Mouse (Mus musculus) neural tube, embryonic 14.5 days (tissue): ENCODE measurements around the gene Rassf5. TPM values are rescaled to one million over a fixed set of nuclear protein-coding genes. Genes with fewer than 3 reads are reported as not detected.

ENCODE experiments used
- ATAC-seq: fragments of 200-750 bp; cut with Nextera tagmentation; 2 replicates; pipeline ENCODE4 v1.8.0; 2017; ENCODE audit warnings: low read depth, mild to moderate bottlenecking, moderate TSS enrichment, moderate library complexity
- H3K27ac ChIP-seq: fragments of 300-500 bp; sonication (generic); 2 replicates; pipeline ENCODE4 v1.5.1; 2014; ENCODE audit warnings: low read depth, mild to moderate bottlenecking, control low read depth, low read length, moderate library complexity, mixed read lengths
- H3K27me3 ChIP-seq: fragments of 300-500 bp; sonication (generic); 2 replicates; pipeline ENCODE4 v1.6.1; 2014; ENCODE audit warnings: low read length; ENCODE audit not compliant: control insufficient read depth, insufficient read depth
- H3K36me3 ChIP-seq: fragments of 300-500 bp; sonication (generic); 2 replicates; pipeline ENCODE4 v1.6.1; 2014; ENCODE audit warnings: low read length, mixed read lengths; ENCODE audit not compliant: control insufficient read depth, insufficient read depth
- H3K4me1 ChIP-seq: fragments of 300-500 bp; sonication (generic); 2 replicates; pipeline ENCODE4 v1.6.1; 2014; ENCODE audit warnings: low read length; ENCODE audit not compliant: control insufficient read depth, insufficient read depth
- H3K4me2 ChIP-seq: fragments of 300-500 bp; sonication (generic); 2 replicates; pipeline ENCODE4 v1.6.1; 2014; ENCODE audit warnings: mild to moderate bottlenecking, low read depth, low read length, control low read depth
- H3K4me3 ChIP-seq: fragments of 300-500 bp; sonication (generic); 2 replicates; pipeline ENCODE4 v1.5.1; 2014; ENCODE audit warnings: low read depth, low read length, control low read depth, mixed read lengths
- H3K9ac ChIP-seq: fragments of 300-500 bp; sonication (generic); replicated peaks from 2 replicates; pipeline ENCODE4 v1.6.1; 2014; ENCODE audit warnings: low read depth, mild to moderate bottlenecking, control low read depth, low read length, mixed read lengths
- H3K9me3 ChIP-seq: fragments of 300-500 bp; sonication (generic); 2 replicates; pipeline ENCODE4 v1.6.1; 2016; ENCODE audit warnings: low read length; ENCODE audit not compliant: control insufficient read depth
- WGBS: fragments of 180-500 bp; shearing (Covaris S2); extraction: QIAGEN DNeasy Blood & Tissue Kit; methylation state at CpG from one replicate; pipeline ENCODE4 v1.1.7; 2014; 5-methylcytosine and 5-hydroxymethylcytosine counted together
- polyA plus RNA-seq: library from polyadenylated mRNA; unstranded; fragments of >200 nt; fragmentation: Nextera tagmentation; extraction: Ambion mirVana; gene quantifications from 2 replicates; pipeline ENCODE4 v1.2.1, GENCODE M21; 2014

Rassf5 gene
- polyA plus RNA-seq, 1 experiment from 2014 or later = 5.7 TPM

DNA sequence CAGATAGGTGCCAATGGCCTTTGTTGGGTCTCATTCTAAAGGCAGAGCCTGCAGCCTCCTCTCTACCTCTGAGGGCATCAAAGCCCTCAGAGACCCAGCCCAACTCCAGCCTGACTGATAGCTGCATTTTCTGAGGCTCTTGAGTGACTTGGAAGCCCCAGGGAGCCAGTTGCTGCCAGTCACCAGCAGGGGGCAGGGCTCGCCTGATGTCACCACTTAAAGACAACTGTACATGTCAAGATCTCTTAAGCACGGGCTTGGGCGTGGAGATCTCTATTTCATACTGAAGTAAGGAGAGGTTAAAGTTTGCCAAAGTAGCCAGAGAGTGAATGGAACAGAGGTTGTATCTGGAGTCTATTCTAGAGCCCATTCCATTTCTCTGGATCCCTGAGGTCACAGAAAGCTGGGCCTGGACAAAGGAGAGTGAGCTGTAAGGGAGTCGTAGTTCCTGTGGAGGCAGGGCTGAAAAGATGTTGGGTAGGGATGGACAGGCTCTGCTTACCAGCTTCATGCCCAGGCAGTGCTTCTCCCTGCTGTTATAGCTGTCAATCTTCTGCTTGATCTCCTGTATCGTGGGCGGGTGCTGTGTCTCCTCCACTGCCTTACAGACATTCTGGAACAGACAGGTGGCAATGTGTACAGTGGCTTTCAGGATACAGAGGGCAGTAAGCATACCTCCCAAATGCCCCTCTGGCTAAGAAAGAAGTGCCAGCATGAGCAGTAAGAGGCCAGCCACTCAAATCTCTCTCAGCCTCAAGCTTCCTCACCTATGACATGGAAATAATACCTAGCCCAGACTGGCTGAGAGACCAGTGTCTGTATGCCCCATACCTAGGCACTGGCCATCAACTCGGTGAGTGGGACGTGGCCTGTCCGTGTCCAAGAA lies 63.2 kb downstream of the Rassf5 start:
- Histone ChIP-seq H3K9ac (no peak overlapping the region), H3K9me3 (no peaks in the 10 kb centered on the region), H3K27ac (no peak overlapping the region), H3K27me3 (no peaks in the 10 kb centered on the region), H3K4me2 (no peak overlapping the region), H3K4me1 (no peaks in the 10 kb centered on the region), H3K36me3 (no peaks in the 10 kb centered on the region), H3K4me3 (no peak overlapping the region)
- peak; percentile 68 for ATAC-seq
- whole genome bisulfite sequencing = 69% methylated on average over 9 of the region's 9 CpGs

DNA sequence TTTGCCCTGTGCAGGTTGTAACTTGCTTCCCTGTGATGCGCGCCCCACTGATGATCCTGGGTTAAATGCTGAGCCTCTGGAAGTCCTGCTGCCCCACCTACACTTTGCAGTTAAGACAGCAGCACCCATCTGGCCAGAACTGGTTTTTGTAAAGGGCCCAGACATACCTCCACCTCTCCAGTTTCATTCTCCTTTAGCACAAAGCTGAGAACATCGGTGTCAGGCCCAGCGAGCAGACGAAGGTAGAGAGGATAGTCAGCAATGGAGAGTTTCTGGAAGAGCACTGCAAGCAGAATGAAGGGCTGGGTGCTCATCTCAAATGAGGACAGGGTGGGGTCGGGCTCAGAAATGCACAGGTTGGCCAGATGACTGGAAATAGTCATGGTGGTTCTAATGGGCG lies 64.7 kb downstream of the Rassf5 start:
- ATAC-seq = no peak
- H3K4me2 ChIP-seq = no peak overlapping the region
- no peak overlapping the region for H3K9ac ChIP-seq
- H3K27ac ChIP-seq = no peak overlapping the region
- H3K4me3 ChIP-seq = no peak overlapping the region
- no peaks in the 10 kb centered on the region for H3K9me3 ChIP-seq
- WGBS = 98% methylated on average over 7 of the region's 7 CpGs
- peaks cover 12% of the 10 kb centered on the region; the same call in 1 of the 2 replicates for H3K36me3 ChIP-seq
- no peaks in the 10 kb centered on the region for H3K4me1 ChIP-seq
- no peaks in the 10 kb centered on the region for H3K27me3 ChIP-seq

DNA sequence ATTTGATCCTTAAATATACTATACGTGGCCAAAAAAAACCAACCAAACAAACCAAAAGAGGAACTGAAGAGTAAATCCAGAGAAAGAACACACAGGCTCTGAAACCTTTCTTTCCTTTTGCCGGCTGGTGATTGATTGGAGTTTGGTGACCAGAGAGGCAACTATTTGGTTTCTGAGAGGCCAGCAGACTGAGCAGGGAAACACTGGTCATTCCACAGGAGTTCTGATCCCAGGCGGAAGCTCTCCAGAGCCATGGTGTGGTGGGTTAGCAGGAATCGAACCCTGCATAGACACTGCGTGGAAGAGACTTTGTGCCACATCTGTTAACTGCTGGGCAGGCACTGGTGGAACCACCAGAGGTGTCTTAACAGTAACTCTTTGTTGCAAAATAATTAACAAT lies 67.0 kb downstream of the Rassf5 start:
- Histone ChIP-seq H3K4me3 (no peak overlapping the region), H3K4me1 (no peaks in the 10 kb centered on the region), H3K36me3 (peaks cover 28% of the 10 kb centered on the region), H3K27me3 (no peaks in the 10 kb centered on the region), H3K27ac (no peak overlapping the region), H3K9me3 (no peaks in the 10 kb centered on the region), H3K4me2 (no peak overlapping the region), H3K9ac (no peak overlapping the region)
- 84% methylated on average over 5 of the region's 5 CpGs for WGBS
- ATAC-seq = no peak

GRCm38 (mm10) chr1:131177249-131177648 lies 67.8 kb downstream of the Rassf5 start:
- no peaks in the 10 kb centered on the region for H3K4me1 ChIP-seq
- H3K9me3 ChIP-seq = no peaks in the 10 kb centered on the region
- no peak for ATAC-seq
- H3K4me3 ChIP-seq = no peak overlapping the region
- no peaks in the 10 kb centered on the region for H3K27me3 ChIP-seq
- H3K36me3 ChIP-seq = peaks cover 36% of the 10 kb centered on the region
- 37% methylated on average over 4 of the region's 4 CpGs for WGBS
- no peak overlapping the region for H3K9ac ChIP-seq
- no peak overlapping the region for H3K27ac ChIP-seq
- H3K4me2 ChIP-seq = no peak overlapping the region

DNA sequence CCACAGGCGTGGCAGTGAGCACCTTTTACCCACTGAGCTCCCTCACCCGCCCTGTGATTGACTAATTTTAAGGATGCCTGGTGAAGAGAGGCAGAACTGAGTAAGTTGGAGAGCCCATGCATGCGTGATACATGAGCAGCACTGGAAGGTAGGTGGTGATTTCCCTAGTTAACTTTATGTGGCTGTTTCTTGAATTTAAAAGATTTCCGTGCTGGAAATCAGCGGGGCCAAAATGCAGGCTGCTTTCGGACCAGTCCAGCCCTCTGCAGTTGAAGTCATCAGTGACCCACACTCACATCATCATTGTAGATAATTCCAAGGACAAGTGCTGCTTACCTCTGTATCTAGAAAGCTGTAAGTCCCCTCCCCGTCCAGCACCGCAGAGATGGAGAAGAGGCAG lies 69.2 kb downstream of the Rassf5 start:
- no peak overlapping the region for H3K4me2 ChIP-seq
- H3K36me3 ChIP-seq = peaks cover 50% of the 10 kb centered on the region
- no peaks in the 10 kb centered on the region for H3K9me3 ChIP-seq
- H3K27ac ChIP-seq = no peak overlapping the region
- H3K9ac ChIP-seq = no peak overlapping the region
- no peaks in the 10 kb centered on the region for H3K27me3 ChIP-seq
- H3K4me3 ChIP-seq = no peak overlapping the region
- no peaks in the 10 kb centered on the region for H3K4me1 ChIP-seq
- 96% methylated on average over 8 of the region's 8 CpGs for WGBS
- no peak for ATAC-seq

DNA sequence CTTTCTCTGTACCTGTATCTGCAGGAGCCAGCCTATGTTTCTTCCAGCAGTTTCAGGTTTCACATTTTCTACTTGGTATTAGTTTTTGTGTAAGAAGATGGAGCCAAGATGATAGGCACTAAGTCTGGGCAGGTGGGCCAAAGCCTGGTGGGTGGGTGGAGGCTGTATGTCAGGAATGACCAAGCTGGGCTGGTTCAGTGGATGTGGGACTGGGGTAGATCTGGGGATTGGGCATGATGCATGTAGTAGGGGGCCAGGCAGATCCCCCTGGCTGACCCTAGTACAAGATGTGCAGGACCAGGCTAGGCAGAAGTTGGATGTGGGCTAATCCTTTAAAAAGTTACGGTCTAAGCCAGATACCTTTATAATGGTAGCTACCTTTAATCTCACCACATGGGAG lies 69.9 kb downstream of the Rassf5 start:
- no peak overlapping the region for H3K4me2 ChIP-seq
- WGBS = 93% methylated on average over 1 of the region's 1 CpGs
- no peak overlapping the region for H3K27ac ChIP-seq
- H3K36me3 ChIP-seq = peaks cover 55% of the 10 kb centered on the region
- no peaks in the 10 kb centered on the region for H3K4me1 ChIP-seq
- ATAC-seq = no peak
- H3K27me3 ChIP-seq = no peaks in the 10 kb centered on the region
- no peak overlapping the region for H3K4me3 ChIP-seq
- no peak overlapping the region for H3K9ac ChIP-seq
- no peaks in the 10 kb centered on the region for H3K9me3 ChIP-seq

DNA sequence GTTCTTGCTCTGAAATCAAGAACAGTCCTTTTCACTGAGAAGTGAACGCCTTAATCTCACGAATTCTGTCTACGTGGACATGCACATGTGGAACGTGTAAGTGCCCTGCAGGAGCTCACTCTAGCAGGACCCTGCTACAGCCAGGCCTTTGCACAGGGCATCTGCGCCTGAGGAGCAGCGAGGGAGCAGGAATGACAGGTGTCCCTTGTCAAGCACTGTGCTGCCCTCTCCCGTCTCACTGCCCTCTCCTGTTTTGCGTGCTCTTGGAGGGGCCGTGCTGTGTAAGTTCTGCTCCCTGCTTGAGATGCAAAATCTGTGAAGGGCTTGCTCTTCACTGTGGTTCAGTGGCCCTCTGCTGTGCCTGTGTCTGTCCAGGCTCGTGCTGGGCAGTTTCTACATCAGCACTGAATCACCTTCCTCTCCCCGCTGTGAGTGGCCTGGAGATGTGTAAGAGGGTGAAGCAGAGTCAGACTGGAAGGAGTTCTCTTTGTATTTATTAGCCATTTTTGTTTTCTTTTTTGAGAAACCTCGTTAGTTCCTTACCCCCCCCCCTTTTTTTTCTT lies 70.7 kb downstream of the Rassf5 start:
- H3K36me3 ChIP-seq = peaks cover 61% of the 10 kb centered on the region
- 89% methylated on average over 12 of the region's 12 CpGs for WGBS

GRCm38 (mm10) chr1:131173809-131174208 lies 71.2 kb downstream of the Rassf5 start:
- Histone ChIP-seq H3K4me3 (no peak overlapping the region), H3K27ac (no peak overlapping the region), H3K4me2 (no peak overlapping the region), H3K27me3 (no peaks in the 10 kb centered on the region), H3K9me3 (no peaks in the 10 kb centered on the region), H3K4me1 (no peaks in the 10 kb centered on the region), H3K36me3 (peaks cover 61% of the 10 kb centered on the region), H3K9ac (no peak overlapping the region)
- 95% methylated on average over 6 of the region's 6 CpGs for WGBS
- ATAC-seq = no peak

More for the DNA sequence above, 70.7 kb downstream of the Rassf5 start:
- Histone ChIP-seq H3K4me1 (no peaks in the 10 kb centered on the region), H3K9ac (no peak overlapping the region), H3K9me3 (no peaks in the 10 kb centered on the region), H3K4me2 (no peak overlapping the region), H3K4me3 (no peak overlapping the region), H3K27ac (no peak overlapping the region), H3K27me3 (no peaks in the 10 kb centered on the region)
- no peak for ATAC-seq

- H3K36me3 ChIP-seq = peaks cover 61% of the 10 kb centered on the region
- WGBS = 84% methylated on average over 7 of the region's 7 CpGs
Measured at GRCm38 (mm10) chr1:131173001-131173400, 72.1 kb downstream of the Rassf5 start.

More at GRCm38 (mm10) chr1:131173001-131173400, 72.1 kb downstream of the Rassf5 start:
- H3K4me1 ChIP-seq = no peaks in the 10 kb centered on the region
- H3K27me3 ChIP-seq = no peaks in the 10 kb centered on the region
- no peak for ATAC-seq
- no peak overlapping the region for H3K4me2 ChIP-seq
- H3K9ac ChIP-seq = no peak overlapping the region
- no peaks in the 10 kb centered on the region for H3K9me3 ChIP-seq
- no peak overlapping the region for H3K27ac ChIP-seq
- H3K4me3 ChIP-seq = no peak overlapping the region
